Mouse (Mus musculus): Measurements from ENCODE around the gene Tbl1x.

- TF ChIP-seq CTCF (IDR thresholded peaks at IDR 0.05; ENCODE audit: insufficient read depth, low read length), result no peak
- TF ChIP-seq POLR2A (IDR thresholded peaks at IDR 0.05; ENCODE audit: borderline replicate concordance, extremely low read depth, low read depth, low read length), result no peak
These were observed 38.1 kb downstream of the Tbl1x start for GRCm38 (mm10) chrX:77548951-77549350.
